Mouse (Mus musculus): ENCODE results near the gene Spop. TPM values are rescaled to one million over a fixed set of nuclear protein-coding genes. Genes with fewer than 3 reads are reported as not detected.

The Spop gene
- polyA plus RNA-seq, 1 experiment from 2014 or later, result 169 TPM

- 0 out of 2 replicates have a peak, but pooled peaks cover 3% of the 10 kb centered on the region for H3K36me3 ChIP-seq
- 0 out of 2 replicates have a peak, but pooled peaks cover 4% of the 10 kb centered on the region for H3K4me1 ChIP-seq
- H3K9ac ChIP-seq, result no peak overlapping the region
- H3K4me3 ChIP-seq, result no peak overlapping the region
- H3K4me2 ChIP-seq (replicated peaks), result no peak overlapping the region
- H3K9me3 ChIP-seq, result no peaks in the 10 kb centered on the region
- no peak overlapping the region for H3K27ac ChIP-seq
- H3K27me3 ChIP-seq, result no peaks in the 10 kb centered on the region
- 85% methylated on average over 2 of the region's 2 CpGs for WGBS
- no peak for ATAC-seq (ENCODE audit: insufficient number of reproducible peaks, insufficient read depth, low FRiP score, low TSS enrichment)
These were observed 18.3 kb downstream of the Spop start for GRCm38 (mm10) chr11:95432194-95432593.

GRCm38 (mm10) chr11:95445371-95445770 lies 31.5 kb downstream of the Spop start:
- no peaks in the 10 kb centered on the region for H3K27me3 ChIP-seq
- H3K4me1 ChIP-seq, result peaks cover 10% of the 10 kb centered on the region; the same call in 1 of the 2 replicates
- H3K9ac ChIP-seq, result no peak overlapping the region
- 0 out of 2 replicates have a peak, but pooled peaks cover 2% of the 10 kb centered on the region for H3K36me3 ChIP-seq
- ATAC-seq (ENCODE audit: insufficient number of reproducible peaks, insufficient read depth, low FRiP score, low TSS enrichment), result no peak
- WGBS, result 12% methylated on average over 2 of the region's 2 CpGs
- H3K27ac ChIP-seq, result no peak overlapping the region
- H3K4me3 ChIP-seq, result no peak overlapping the region
- no peaks in the 10 kb centered on the region for H3K9me3 ChIP-seq
- H3K4me2 ChIP-seq (replicated peaks), result no peak overlapping the region

- H3K4me3 ChIP-seq, result no peak overlapping the region
- no peaks in the 10 kb centered on the region for H3K27me3 ChIP-seq
- 0 out of 2 replicates have a peak, but pooled peaks cover 8% of the 10 kb centered on the region for H3K36me3 ChIP-seq
- no peak overlapping the region for H3K9ac ChIP-seq
- H3K9me3 ChIP-seq, result no peaks in the 10 kb centered on the region
- 92% methylated on average over 6 of the region's 6 CpGs for WGBS
- no peak for ATAC-seq (ENCODE audit: insufficient number of reproducible peaks, insufficient read depth, low FRiP score, low TSS enrichment)
- peaks cover 10% of the 10 kb centered on the region; the same call in 1 of the 2 replicates for H3K4me1 ChIP-seq
- H3K4me2 ChIP-seq (replicated peaks), result no peak overlapping the region
- H3K27ac ChIP-seq, result no peak overlapping the region
These were observed 32.9 kb downstream of the Spop start for GRCm38 (mm10) chr11:95446580-95447305.

- Histone ChIP-seq H3K9ac (no peak overlapping the region), H3K36me3 (0 out of 2 replicates have a peak, but pooled peaks cover 10% of the 10 kb centered on the region), H3K27me3 (no peaks in the 10 kb centered on the region), H3K9me3 (no peaks in the 10 kb centered on the region), H3K4me3 (no peak overlapping the region), H3K27ac (no peak overlapping the region), H3K4me1 (peaks cover 10% of the 10 kb centered on the region; the same call in 1 of the 2 replicates), H3K4me2 (replicated peaks) (no peak overlapping the region)
- no peak for ATAC-seq (ENCODE audit: insufficient number of reproducible peaks, insufficient read depth, low FRiP score, low TSS enrichment)
- WGBS, result 73% methylated on average over 3 of the region's 3 CpGs
These were observed 34.5 kb downstream of the Spop start for GRCm38 (mm10) chr11:95448346-95448745.

GRCm38 (mm10) chr11:95455331-95455730 lies 41.5 kb downstream of the Spop start:
- no peak overlapping the region for H3K27ac ChIP-seq
- WGBS, result 32% methylated on average over 8 of the region's 8 CpGs

GRCm38 (mm10) chr11:95460872-95461271 lies 47.0 kb downstream of the Spop start:
- H3K4me2 ChIP-seq (replicated peaks), result no peak overlapping the region
- ATAC-seq (ENCODE audit: insufficient number of reproducible peaks, insufficient read depth, low FRiP score, low TSS enrichment), result no peak
- no peaks in the 10 kb centered on the region for H3K9me3 ChIP-seq
- no peak overlapping the region for H3K9ac ChIP-seq
- WGBS, result 83% methylated on average over 2 of the region's 2 CpGs
- H3K4me3 ChIP-seq, result no peak overlapping the region
- H3K27me3 ChIP-seq, result no peaks in the 10 kb centered on the region
- no peak overlapping the region for H3K27ac ChIP-seq
- 0 out of 2 replicates have a peak, but pooled peaks cover 4% of the 10 kb centered on the region for H3K4me1 ChIP-seq
- no peaks in the 10 kb centered on the region for H3K36me3 ChIP-seq

More at GRCm38 (mm10) chr11:95455331-95455730, 41.5 kb downstream of the Spop start:
- ATAC-seq (ENCODE audit: insufficient number of reproducible peaks, insufficient read depth, low FRiP score, low TSS enrichment), result no peak
- no peak overlapping the region for H3K9ac ChIP-seq
- H3K4me2 ChIP-seq (replicated peaks), result no peak overlapping the region
- H3K4me1 ChIP-seq, result 0 out of 2 replicates have a peak, but pooled peaks cover 4% of the 10 kb centered on the region
- no peak overlapping the region for H3K4me3 ChIP-seq
- 0 out of 2 replicates have a peak, but pooled peaks cover 8% of the 10 kb centered on the region for H3K36me3 ChIP-seq
- no peaks in the 10 kb centered on the region for H3K27me3 ChIP-seq
- H3K9me3 ChIP-seq, result no peaks in the 10 kb centered on the region

- ATAC-seq (ENCODE audit: insufficient number of reproducible peaks, insufficient read depth, low FRiP score, low TSS enrichment), result no peak
- Histone ChIP-seq H3K27ac (no peak overlapping the region), H3K4me3 (no peak overlapping the region), H3K4me2 (replicated peaks) (no peak overlapping the region), H3K4me1 (0 out of 2 replicates have a peak, but pooled peaks cover 4% of the 10 kb centered on the region), H3K9me3 (no peaks in the 10 kb centered on the region), H3K9ac (no peak overlapping the region), H3K36me3 (no peaks in the 10 kb centered on the region), H3K27me3 (no peaks in the 10 kb centered on the region)
- WGBS, result 94% methylated on average over 3 of the region's 3 CpGs
These were observed 48.3 kb downstream of the Spop start for GRCm38 (mm10) chr11:95462168-95462567.

- Histone ChIP-seq H3K27ac (no peak overlapping the region), H3K4me3 (no peak overlapping the region), H3K27me3 (no peaks in the 10 kb centered on the region), H3K9me3 (no peaks in the 10 kb centered on the region), H3K36me3 (peaks cover 15% of the 10 kb centered on the region), H3K4me2 (replicated peaks) (no peak overlapping the region), H3K9ac (no peak overlapping the region), H3K4me1 (no peaks in the 10 kb centered on the region)
- 91% methylated on average over 1 of the region's 1 CpGs for WGBS
- ATAC-seq (ENCODE audit: insufficient number of reproducible peaks, insufficient read depth, low FRiP score, low TSS enrichment), result no peak
These were observed 53.9 kb downstream of the Spop start for GRCm38 (mm10) chr11:95467731-95468130.

GRCm38 (mm10) chr11:95472942-95473341 lies 59.1 kb downstream of the Spop start:
- WGBS, result 84% methylated on average over 2 of the region's 2 CpGs
- H3K4me3 ChIP-seq, result no peak overlapping the region
- H3K9ac ChIP-seq, result no peak overlapping the region
- no peak overlapping the region for H3K27ac ChIP-seq
- H3K4me2 ChIP-seq (replicated peaks), result no peak overlapping the region
- H3K4me1 ChIP-seq, result no peaks in the 10 kb centered on the region
- H3K9me3 ChIP-seq, result no peaks in the 10 kb centered on the region
- H3K36me3 ChIP-seq, result peaks cover 34% of the 10 kb centered on the region
- ATAC-seq (ENCODE audit: insufficient number of reproducible peaks, insufficient read depth, low FRiP score, low TSS enrichment), result no peak
- H3K27me3 ChIP-seq, result no peaks in the 10 kb centered on the region

- H3K9me3 ChIP-seq, result no peaks in the 10 kb centered on the region
- no peak overlapping the region for H3K4me2 ChIP-seq (replicated peaks)
- no peak overlapping the region for H3K9ac ChIP-seq
- H3K27me3 ChIP-seq, result no peaks in the 10 kb centered on the region
- no peaks in the 10 kb centered on the region for H3K4me1 ChIP-seq
- WGBS, result 97% methylated on average over 1 of the region's 1 CpGs
- no peak for ATAC-seq (ENCODE audit: insufficient number of reproducible peaks, insufficient read depth, low FRiP score, low TSS enrichment)
- H3K4me3 ChIP-seq, result no peak overlapping the region
- H3K36me3 ChIP-seq, result peaks cover 34% of the 10 kb centered on the region
- no peak overlapping the region for H3K27ac ChIP-seq
These were observed 59.6 kb downstream of the Spop start for GRCm38 (mm10) chr11:95473456-95473855.

- no peak overlapping the region for H3K4me3 ChIP-seq
- H3K9ac ChIP-seq, result no peak overlapping the region
- H3K4me2 ChIP-seq (replicated peaks), result no peak overlapping the region
- no peaks in the 10 kb centered on the region for H3K4me1 ChIP-seq
- H3K27me3 ChIP-seq, result no peaks in the 10 kb centered on the region
- no peak overlapping the region for H3K27ac ChIP-seq
- no peak for ATAC-seq (ENCODE audit: insufficient number of reproducible peaks, insufficient read depth, low FRiP score, low TSS enrichment)
- 82% methylated on average over 7 of the region's 7 CpGs for WGBS
- H3K36me3 ChIP-seq, result peaks cover 36% of the 10 kb centered on the region
- no peaks in the 10 kb centered on the region for H3K9me3 ChIP-seq
These were observed 62.4 kb downstream of the Spop start for GRCm38 (mm10) chr11:95476323-95476722.

- H3K4me2 ChIP-seq (replicated peaks), result no peak overlapping the region
- H3K36me3 ChIP-seq, result peaks cover 36% of the 10 kb centered on the region
- no peaks in the 10 kb centered on the region for H3K4me1 ChIP-seq
- H3K9ac ChIP-seq, result no peak overlapping the region
- no peaks in the 10 kb centered on the region for H3K9me3 ChIP-seq
- H3K27me3 ChIP-seq, result no peaks in the 10 kb centered on the region
- H3K27ac ChIP-seq, result no peak overlapping the region
- ATAC-seq (ENCODE audit: insufficient number of reproducible peaks, insufficient read depth, low FRiP score, low TSS enrichment), result no peak
- no peak overlapping the region for H3K4me3 ChIP-seq
- 83% methylated on average over 4 of the region's 4 CpGs for WGBS
These were observed 65.6 kb downstream of the Spop start for GRCm38 (mm10) chr11:95479458-95479857.
